Mouse (Mus musculus) lung, adult 2 months (tissue): ENCODE measurements at regions not wholly inside any gene's neighbourhood (a gene's known extent, or its start where the extent isn't known, plus 50 kb on each side); places are given as distances from the start of the nearest gene placed in this dataset.

Source experiments
- CTCF ChIP-seq: fragments of 200-500 bp; IDR thresholded peaks from 2 replicates; pipeline ENCODE4 v1.5.1; 2011; ENCODE audit warnings: mild to moderate bottlenecking, low read length, control low read depth; ENCODE audit not compliant: insufficient read depth
- POLR2A ChIP-seq: fragments of 200-500 bp; IDR thresholded peaks from 2 replicates; pipeline ENCODE4 v1.6.1; 2011; ENCODE audit warnings: low read depth, mild to moderate bottlenecking, control low read depth, low read length, borderline replicate concordance; ENCODE audit errors: extremely low read depth

DNA sequence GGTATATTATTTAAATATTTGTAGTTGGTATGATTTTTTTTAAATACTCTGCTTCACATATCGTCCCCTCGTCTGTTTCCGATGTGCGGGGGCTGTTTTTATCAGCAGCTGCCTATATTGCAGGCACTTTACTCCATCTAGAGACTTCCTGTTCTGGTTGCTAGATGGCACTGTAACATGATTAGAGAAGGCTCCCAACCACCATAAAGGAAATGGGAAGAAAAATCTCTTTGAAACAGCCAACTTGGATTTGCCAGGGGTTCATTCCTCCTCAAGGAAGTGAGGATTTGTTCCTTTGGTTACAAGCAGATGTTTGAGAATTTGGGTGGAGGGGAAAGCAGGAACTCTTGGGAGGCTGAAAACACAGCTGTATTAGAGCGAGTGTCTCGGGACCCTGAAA, 112.3 kb upstream of the Ndn start:
- no peak for TF ChIP-seq CTCF
- no peak for TF ChIP-seq POLR2A
